10 mouse cellular contexts compared by ENCODE assay signal in genomic region chr1:119818704-119819103, GRCm38 (mm10). TPM values are rescaled to one million over a fixed set of nuclear protein-coding genes. Genes with fewer than 3 reads are reported as not detected.
DNase-seq lines count a peak whose midpoint lies in the region; ATAC-seq and TF ChIP-seq lines count a peak whose summit lies in the region.
"Had no signal": no experiment of that assay in that cellular context is flagged by ENCODE, and none has a peak within 500 bp of the region (broad histone marks: within the 10 kb centered on the region; RNA-seq: fewer than 3 reads in every experiment).

No protein-coding gene starts in this region.

- no peak overlapping the region for H3K27ac ChIP-seq in cerebellum, adult 2 months (ENCODE audit: insufficient read depth, low read length)
- H3K27ac ChIP-seq in kidney, embryonic 15.5 days = no peak overlapping the region
- H3K27ac ChIP-seq in CH12.LX (ENCODE audit: insufficient read depth, low read depth) = no peak overlapping the region
- H3K27ac ChIP-seq: embryonic facial prominence, embryonic 13.5 days had no signal

- in situ Hi-C loops in CH12.LX (cut with MboI; ENCODE audit: low pct_ligation_motif_present, low pct_unique_long_range_greater_than_20kb, low sequenced_read_pairs) = no loop called here

- DNase-seq in cerebellum, adult 2 months = peak in 1 of 2 experiments; percentile 42
- no peak for DNase-seq in cerebellum, adult 8-10 months
- peak; percentile 33 for DNase-seq in kidney, postnatal 10 days
- DNase-seq in CH12.LX (ENCODE audit: extremely low read depth) = peak; percentile 17
- DNase-seq in urinary bladder, postnatal 25 days (ENCODE audit: low spot score) = no peak
- no peak for DNase-seq in right cerebral cortex, postnatal 36 days (ENCODE audit: low spot score in 2 of 2)

- TF ChIP-seq EP300 in CH12.LX (IDR thresholded peaks at IDR 0.05; ENCODE audit: low read length) = no peak

- no peaks in the 10 kb centered on the region for H3K9me3 ChIP-seq in kidney, embryonic 15.5 days (replicated peaks)
- no peaks in the 10 kb centered on the region for H3K9me3 ChIP-seq in CH12.LX (replicated peaks; ENCODE audit: low read length)
- H3K9me3 ChIP-seq: embryonic facial prominence, embryonic 13.5 days had no signal

- H3K36me3 ChIP-seq in kidney, embryonic 15.5 days = no peaks in the 10 kb centered on the region; the same call in 1 of the 2 replicates
- peaks cover 0 to 20% of the 10 kb centered on the region in 2 experiments for H3K36me3 ChIP-seq in CH12.LX (replicated peaks in 1 of 2; ENCODE audit: control insufficient read depth in 1 of 2, insufficient read depth in 1 of 2, low read length in 1 of 2)
- H3K36me3 ChIP-seq: embryonic facial prominence, embryonic 13.5 days had no signal

- H3K9ac ChIP-seq in kidney, embryonic 15.5 days = no peak overlapping the region
- H3K9ac ChIP-seq in CH12.LX (ENCODE audit: insufficient read depth, low read depth) = no peak overlapping the region
- H3K9ac ChIP-seq: embryonic facial prominence, embryonic 13.5 days had no signal

- dilution Hi-C loops in CH12.LX (cut with MboI; ENCODE audit: extremely low pct_ligation_motif_present, extremely low pct_unique_long_range_greater_than_20kb, low sequenced_read_pairs) = no loop called here

- WGBS in cerebellum, adult 2 months = 43% methylated on average over 1 of the region's 1 CpGs
- WGBS in kidney, embryonic 15.5 days = 56% methylated on average over 1 of the region's 1 CpGs

- no peak for TF ChIP-seq POLR2A in cerebellum, adult 2 months (IDR thresholded peaks at IDR 0.05; ENCODE audit: borderline replicate concordance, insufficient read depth, low read length)
- no peak for TF ChIP-seq POLR2A in CH12.LX (IDR thresholded peaks at IDR 0.05; ENCODE audit: low read depth, low read length)

- H3K79me2 ChIP-seq in CH12.LX (replicated peaks; ENCODE audit: control insufficient read depth, extremely low read depth, insufficient read depth, poor library complexity, severe bottlenecking) = peaks cover 11% of the 10 kb centered on the region

- ATAC-seq in kidney, embryonic 15.5 days (replicated peaks; ENCODE audit: low FRiP score) = no peak
- ATAC-seq in inflammation-experienced regulatory T-cells, adult 6 months = peak; percentile 73

- peak; percentile 74 for TF ChIP-seq RAD21 in CH12.LX (IDR thresholded peaks at IDR 0.05; ENCODE audit: low read depth, low read length)

- 0 out of 2 replicates have a peak, but pooled peaks have one; percentile 16 for TF ChIP-seq CTCF in cerebellum, adult 2 months (IDR thresholded peaks at IDR 0.05; ENCODE audit: borderline replicate concordance, insufficient read depth, low read depth, low read length)
- peak in 1 of 2 experiments; percentile 77; a peak in 2 of 4 replicates for TF ChIP-seq CTCF in CH12.LX (conservative IDR thresholded peaks at IDR 0.05 in 1 of 2, IDR thresholded peaks at IDR 0.05 in 1 of 2; ENCODE audit: low read depth in 2 of 2, low read length in 2 of 2)

- H3K27me3 ChIP-seq in cerebellum, adult 2 months (ENCODE audit: control insufficient read depth, insufficient read depth, low read length) = no peaks in the 10 kb centered on the region
- no peaks in the 10 kb centered on the region for H3K27me3 ChIP-seq in kidney, embryonic 15.5 days
- no peaks in the 10 kb centered on the region for H3K27me3 ChIP-seq in CH12.LX (replicated peaks)
- H3K27me3 ChIP-seq: embryonic facial prominence, embryonic 13.5 days had no signal

- no peak overlapping the region for H3K4me2 ChIP-seq in kidney, embryonic 15.5 days
- H3K4me2 ChIP-seq in CH12.LX (ENCODE audit: insufficient read depth, low read depth, poor library complexity, severe bottlenecking) = no peak overlapping the region
- H3K4me2 ChIP-seq: embryonic facial prominence, embryonic 13.5 days had no signal

- peaks cover 10% of the 10 kb centered on the region for H3K4me1 ChIP-seq in cerebellum, adult 2 months (ENCODE audit: control insufficient read depth, insufficient read depth, low read length)
- no peaks in the 10 kb centered on the region for H3K4me1 ChIP-seq in kidney, embryonic 15.5 days
- no peaks in the 10 kb centered on the region for H3K4me1 ChIP-seq in CH12.LX (ENCODE audit: control insufficient read depth in 1 of 2, insufficient read depth in 2 of 2)

- no peak overlapping the region for H3K4me3 ChIP-seq in cerebellum, adult 2 months (replicated peaks; ENCODE audit: insufficient read depth, low read depth, low read length)
- H3K4me3 ChIP-seq in kidney, embryonic 15.5 days (replicated peaks) = no peak overlapping the region
- H3K4me3 ChIP-seq in CH12.LX (replicated peaks in 1 of 3; ENCODE audit: low read depth in 2 of 3, low read length in 2 of 3, poor library complexity in 1 of 3) = no peak overlapping the region
- H3K4me3 ChIP-seq: embryonic facial prominence, embryonic 13.5 days; myocyte had no signal

TF ChIP-seq in CH12.LX, 34 proteins besides CTCF, POLR2A, EP300 and RAD21:
- no peak for TF ChIP-seq UBTF (IDR thresholded peaks at IDR 0.05; ENCODE audit: low read depth, low read length)
- TF ChIP-seq SMC3 (IDR thresholded peaks at IDR 0.05; ENCODE audit: low read depth, low read length) = peak; percentile 61

RNA-seq across cellular contexts. Expression of gene Ptpn4, which starts 18.7 kb away (rescaled TPM):
- polyA plus RNA-seq in cerebellum, adult 2 months (2012; rRNA removed) = 25.6 and 29.7 TPM in 2 replicates
- 6.7 and 7.9 TPM in 2 replicates for polyA plus RNA-seq in kidney, embryonic 15.5 days (2015; fragmentation: Nextera tagmentation; extraction: Ambion mirVana)
- 8.5 and 10.6 TPM in 2 replicates for total RNA-seq in CH12.LX (2012; rRNA removed)
- total RNA-seq in CH12.LX (2014; rRNA removed) = 14.1 and 15.0 TPM in 2 replicates
- 7.8 and 8.5 TPM in 2 replicates for polyA plus RNA-seq in CH12.LX (2012; ENCODE audit: insufficient read length, low read depth)
- 10 to 100 TPM in 1 of 3 experiments, 1 to 10 TPM in 2; 3.8 to 13.3 (median 6.7) TPM for polyA plus RNA-seq in inflammation-experienced regulatory T-cells, adult 6 months (2017; shearing (Covaris generic))

Comparison
In these comparisons a context has a peak if more than half of its experiments do, and no peak if none do; other contexts are left out.
1. DNase-seq: peak in kidney, postnatal 10 days (single experiment) and CH12.LX (single experiment); none in cerebellum, adult 8-10 months (single experiment), urinary bladder, postnatal 25 days (single experiment) and right cerebral cortex, postnatal 36 days (0 of 2).